Mouse (Mus musculus) cerebellum, postnatal 14 days (tissue): Measurements from ENCODE around the gene Hivep3.

ENCODE experiments used
- DNase-seq, 2 experiments: peaks; one replicate each; pipeline ENCODE4 v3.0.0; 2021; ENCODE audit warnings: mixed read lengths in 2 of 2

The Hivep3 gene

GRCm38 (mm10) chr4:119816620-119817356 is 83.2 kb downstream of the Hivep3 start:
- DNase-seq, result peak; percentile 69 to 71

DNA sequence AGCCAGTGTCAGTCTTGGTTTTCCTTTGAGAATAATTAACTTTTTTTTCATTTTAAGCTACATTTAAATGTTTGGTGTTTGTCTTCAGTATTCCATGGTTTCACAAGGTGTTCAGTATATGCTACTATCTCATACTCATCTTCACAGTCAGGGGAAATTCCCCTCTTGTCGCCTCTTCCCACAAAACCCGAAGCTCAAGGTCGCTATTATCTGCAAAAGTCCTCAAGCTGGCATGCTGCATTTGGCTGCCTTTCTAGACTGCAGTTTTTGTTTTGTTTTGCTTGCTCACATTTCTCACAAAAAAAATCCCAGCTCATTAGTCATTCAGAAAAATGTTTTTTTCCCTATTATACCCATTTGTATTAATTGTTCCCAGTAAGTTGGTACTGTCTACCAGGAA is 92.4 kb downstream of the Hivep3 start:
- no peak for DNase-seq

DNA sequence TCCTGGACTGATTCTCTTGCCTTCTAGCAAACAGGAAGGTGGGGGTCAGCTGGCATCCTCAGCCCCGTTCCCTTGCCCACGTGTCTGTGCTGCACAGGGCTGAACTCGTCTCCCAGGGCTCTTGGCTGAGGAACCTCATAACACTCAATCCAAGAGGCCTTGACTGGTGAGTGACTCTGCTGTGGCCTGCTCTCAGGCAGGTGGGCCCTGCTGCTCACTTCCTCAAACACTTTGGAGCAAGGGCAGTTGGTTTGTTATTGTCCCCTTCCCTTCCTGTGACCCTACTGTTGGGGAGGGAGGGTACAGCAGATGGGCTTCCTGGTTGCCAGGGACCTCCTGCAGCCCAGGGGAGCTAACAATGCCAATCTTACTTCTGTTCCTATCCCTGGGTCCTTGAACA is 94.8 kb downstream of the Hivep3 start:
- peak; percentile 83 to 89 for DNase-seq

DNA sequence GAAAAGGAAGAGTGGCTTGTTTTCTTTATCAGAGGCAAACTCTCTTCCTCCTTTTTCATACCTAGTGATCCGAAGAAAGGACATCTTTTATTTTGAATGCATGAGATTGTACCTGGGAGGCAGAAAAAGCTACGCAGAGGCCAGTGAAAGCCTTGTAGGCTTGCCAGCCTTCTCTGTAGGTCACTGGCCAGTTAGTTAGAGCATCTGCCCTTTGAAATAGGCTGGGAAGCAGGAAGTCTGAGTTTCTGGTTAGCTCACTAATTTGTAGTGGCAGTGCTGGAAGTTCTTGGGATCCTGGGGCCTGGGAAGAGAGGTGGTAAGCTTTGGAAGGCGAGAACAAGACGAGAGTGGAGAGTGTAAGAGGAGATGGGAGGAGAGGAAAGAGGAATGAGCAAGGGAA is 95.4 kb downstream of the Hivep3 start:
- peak; percentile 51 to 66 for DNase-seq

DNA sequence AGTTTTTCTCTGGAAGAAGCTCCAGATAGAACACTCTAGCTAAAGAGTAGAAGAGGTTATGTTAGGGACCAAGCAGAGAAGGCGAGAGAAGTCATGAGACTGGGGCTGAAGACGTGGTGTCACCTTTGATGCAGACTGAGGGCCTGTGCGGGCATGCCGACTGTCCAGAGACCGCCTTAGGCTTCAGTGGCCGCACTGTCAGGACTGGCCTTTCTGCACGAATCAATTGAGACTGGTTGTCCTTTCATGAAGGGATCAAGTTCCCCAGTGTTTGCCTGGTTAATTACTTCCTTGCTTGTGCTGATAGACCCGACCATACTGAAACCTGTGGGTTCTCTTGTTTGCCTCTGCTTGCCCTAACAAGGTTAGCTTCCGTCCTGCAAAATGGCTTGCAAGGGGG is 99.7 kb downstream of the Hivep3 start:
- no peak for DNase-seq

DNA sequence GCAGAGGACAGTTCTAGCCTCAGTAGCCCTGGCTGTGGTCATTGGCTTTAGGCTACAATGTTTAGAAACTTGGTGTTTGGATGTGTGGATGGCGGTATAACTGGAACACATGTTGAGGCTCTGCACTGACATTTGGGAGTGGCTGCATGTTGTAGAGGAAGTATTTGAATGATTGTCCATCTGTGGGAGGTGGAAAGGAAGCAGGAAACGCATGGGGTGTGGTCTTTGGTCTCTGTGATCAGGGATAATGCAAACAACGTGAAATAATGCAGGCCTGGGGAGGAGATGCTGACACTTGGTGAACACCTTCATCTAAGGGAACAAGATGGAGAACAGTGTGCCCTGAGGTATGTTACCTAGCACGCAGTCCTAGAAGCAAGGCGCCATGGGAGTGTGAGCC is 100.3 kb downstream of the Hivep3 start:
- no peak for DNase-seq

DNA sequence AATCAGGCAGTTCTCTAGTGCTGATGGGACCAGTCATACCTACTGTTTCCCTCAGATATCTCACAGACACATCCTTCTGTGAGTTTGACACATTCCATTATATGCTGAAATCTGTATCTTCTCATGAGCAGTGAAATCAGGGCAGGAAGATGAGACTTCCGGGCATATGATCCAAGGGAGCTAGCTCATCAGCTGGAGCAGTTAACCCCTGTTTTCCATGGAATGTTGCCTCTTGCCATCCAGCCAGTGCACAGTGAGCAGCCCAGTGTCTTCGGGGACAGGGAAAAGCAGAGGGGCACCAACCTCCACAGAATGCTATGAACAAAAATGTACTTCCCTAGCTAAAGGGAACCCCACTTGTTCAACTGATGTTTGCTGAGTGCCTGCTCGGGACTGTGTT is 102.6 kb downstream of the Hivep3 start:
- DNase-seq, result no peak

- no peak for DNase-seq
Observed at GRCm38 (mm10) chr4:119837505-119838065, 104.0 kb downstream of the Hivep3 start.

- DNase-seq, result no peak
Observed at GRCm38 (mm10) chr4:119838308-119838707, 104.7 kb downstream of the Hivep3 start.

DNA sequence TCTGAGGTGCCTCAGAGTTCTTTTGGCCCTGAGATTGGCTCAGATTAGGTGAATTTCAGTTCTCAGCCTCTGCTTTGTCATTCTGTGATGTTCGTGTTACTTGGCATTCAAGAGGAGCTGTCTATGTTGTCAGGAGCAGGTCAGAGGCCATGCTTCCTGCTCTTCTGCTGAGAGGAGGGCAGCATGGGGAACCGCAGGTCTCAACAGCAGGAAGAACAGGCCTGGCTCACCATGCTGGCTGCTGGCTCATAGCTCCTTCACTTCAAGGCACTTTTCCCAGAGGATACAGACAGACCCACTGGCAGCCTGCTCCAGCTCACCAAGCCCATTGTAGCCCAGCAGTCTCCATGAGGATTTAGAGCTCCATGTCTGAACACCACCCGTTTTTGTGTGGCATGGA is 109.7 kb downstream of the Hivep3 start:
- no peak for DNase-seq

DNA sequence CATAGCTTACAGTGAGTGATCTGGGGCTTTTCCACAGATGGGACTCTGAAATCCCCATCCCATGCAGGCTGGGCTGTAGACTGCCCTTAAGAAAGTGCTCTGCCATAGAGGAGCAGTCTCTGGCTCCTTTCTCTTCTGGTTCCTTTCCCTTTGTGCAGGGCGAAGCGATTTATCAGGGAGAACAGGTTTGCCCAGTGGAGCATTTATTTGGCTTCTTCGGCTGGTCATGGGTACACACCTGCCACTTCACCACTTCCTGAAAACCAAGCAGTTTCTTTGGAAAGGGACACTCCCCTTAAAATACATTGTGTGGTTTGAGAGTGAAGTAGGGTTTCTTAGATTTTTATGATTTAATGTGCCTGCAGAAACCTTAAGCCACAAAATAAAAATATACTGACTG is 110.7 kb downstream of the Hivep3 start:
- DNase-seq, result no peak

DNA sequence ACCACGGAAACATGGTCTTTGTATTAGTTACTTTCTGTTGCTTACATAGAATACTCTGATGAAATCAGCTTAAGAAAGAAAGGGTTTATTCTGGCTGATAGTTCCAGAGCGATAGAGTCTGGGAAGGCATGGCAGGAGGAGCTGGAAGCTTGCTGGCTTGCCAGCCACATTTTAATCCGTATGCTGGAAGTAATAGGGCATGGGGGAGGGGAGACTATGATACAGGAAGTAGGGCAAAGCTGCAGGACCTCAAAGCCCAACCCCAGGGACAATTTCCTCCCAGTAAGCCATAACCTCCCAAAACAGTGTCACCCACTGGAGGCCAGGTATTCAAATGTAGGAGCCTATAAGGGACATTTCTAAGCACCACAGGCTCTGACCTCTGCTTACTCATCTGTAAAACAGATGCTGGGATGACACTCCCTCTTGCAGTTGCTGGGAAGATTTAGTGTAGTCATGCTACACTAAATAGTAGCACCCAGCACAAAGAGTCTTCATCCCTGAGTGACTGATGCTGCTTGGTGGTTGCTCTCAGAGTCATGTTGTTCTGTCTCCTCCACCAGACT is 112.1 kb downstream of the Hivep3 start:
- DNase-seq, result no peak

DNA sequence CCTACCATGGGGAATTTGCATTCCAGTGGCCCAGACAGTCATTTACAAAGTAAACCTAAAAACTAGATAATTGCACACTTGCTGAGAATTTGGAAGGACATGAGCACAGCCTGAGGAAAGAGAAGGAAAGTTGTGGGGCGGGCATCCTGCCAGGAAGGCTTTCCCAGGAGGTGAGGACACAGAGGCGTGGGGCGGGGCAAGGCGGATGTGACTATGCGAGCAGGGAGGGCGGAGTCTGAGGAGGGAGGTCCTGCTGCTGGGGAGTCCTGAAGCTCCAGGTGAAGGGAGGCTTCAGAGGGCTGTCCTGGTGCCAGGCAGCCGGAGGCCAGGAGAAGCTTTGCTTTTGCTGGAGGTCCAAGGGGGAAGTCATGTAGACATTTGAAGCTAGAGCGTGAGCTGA is 118.9 kb downstream of the Hivep3 start:
- peak in 1 of 2 experiments; percentile 50 for DNase-seq

DNA sequence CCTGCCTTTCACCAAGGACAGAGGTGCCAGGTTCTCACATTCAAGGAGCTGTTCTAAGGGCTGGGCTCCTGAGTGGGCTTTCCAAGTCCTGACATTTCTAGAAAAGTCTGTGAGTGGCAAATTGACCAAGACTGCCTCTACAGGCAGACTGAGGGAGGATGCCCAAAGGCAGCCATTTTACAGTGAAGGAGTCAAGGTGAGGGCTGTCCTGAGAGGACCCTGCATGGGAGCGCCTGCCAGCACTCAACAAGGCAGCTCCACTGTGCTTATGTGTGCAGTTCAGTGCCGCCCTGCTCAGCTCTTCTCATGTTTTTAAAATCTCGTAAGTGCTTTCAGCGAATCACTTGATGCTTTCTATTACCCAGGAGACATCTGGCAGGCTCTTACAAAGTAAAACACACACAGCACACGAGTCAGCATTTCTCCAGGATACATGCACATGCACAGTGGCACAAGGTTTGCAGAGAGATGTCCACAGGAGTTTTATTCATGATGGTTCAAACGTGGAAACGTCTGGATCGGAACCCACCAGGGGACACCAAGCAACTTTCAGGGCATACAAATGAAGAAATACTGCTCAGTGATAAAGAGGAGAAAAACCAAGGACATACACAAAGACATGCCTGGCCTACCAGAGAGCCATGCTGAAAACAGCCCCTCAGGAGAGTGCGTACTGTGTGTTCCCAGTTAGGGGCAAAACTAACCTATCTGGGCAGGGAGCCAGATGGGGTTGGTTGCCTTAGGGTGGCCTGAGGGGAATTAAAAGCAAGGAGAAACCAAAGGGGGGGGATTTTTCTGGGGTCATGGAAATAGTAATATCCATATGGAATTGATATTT is 120.9 kb downstream of the Hivep3 start:
- no peak for DNase-seq

- DNase-seq, result peak; percentile 54 to 65
Observed at GRCm38 (mm10) chr4:119859454-119859853, 125.9 kb downstream of the Hivep3 start.

GRCm38 (mm10) chr4:119861001-119861400 is 127.4 kb downstream of the Hivep3 start:
- peak; percentile 59 to 69 for DNase-seq

DNA sequence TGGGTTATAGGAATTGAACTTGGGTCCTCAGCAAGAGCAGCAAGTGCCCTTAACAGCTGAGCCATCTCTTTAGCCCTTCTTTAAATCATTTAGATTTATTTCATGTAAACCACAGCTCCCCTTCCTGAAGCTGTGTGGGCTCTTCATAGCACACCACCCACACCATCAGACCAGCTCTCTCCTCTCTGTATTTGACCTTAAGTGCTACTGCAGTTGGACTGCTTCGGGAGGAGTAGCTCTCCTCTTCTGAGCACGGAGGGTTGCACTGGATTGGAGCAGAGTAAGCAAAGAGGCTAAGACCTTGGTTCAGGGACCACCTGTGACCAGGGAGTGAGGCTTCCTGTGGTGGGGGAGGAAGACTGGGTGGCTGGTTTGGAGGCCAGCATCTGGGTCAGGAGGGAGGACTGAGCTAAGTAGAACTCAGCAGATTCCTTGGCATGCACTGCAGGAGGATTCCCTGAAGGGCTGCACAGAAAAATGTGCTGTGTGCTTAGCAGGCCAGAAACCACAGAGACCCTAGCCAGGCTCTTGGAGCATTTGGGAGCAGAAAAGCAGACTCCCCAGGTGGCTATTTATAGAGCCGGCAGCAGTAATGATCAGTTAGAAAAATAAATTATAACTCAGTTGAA is 132.4 kb downstream of the Hivep3 start:
- DNase-seq, result peak in 1 of 2 experiments; percentile 44

DNA sequence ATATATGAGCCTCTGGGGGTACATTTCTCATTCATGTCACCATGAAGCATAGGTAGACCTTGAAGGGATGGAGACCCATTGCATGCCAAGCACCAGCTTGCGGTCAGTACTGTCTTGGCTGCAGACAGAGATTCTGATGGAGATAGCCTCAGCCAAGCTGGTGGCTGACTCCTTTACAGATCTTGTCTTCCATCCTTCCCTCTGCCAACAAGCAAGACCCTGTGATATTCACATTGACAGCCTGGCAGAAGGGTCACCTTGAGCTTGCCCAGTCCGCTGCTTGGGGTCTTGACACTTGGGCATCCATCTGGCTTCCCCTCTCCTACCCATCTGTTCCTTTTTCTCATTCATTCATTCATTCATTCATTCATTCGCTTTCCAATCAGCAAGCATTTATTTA is 133.5 kb downstream of the Hivep3 start:
- DNase-seq, result peak; percentile 82 to 84

GRCm38 (mm10) chr4:119870411-119870810 is 136.8 kb downstream of the Hivep3 start:
- DNase-seq, result peak; percentile 77 to 82

DNA sequence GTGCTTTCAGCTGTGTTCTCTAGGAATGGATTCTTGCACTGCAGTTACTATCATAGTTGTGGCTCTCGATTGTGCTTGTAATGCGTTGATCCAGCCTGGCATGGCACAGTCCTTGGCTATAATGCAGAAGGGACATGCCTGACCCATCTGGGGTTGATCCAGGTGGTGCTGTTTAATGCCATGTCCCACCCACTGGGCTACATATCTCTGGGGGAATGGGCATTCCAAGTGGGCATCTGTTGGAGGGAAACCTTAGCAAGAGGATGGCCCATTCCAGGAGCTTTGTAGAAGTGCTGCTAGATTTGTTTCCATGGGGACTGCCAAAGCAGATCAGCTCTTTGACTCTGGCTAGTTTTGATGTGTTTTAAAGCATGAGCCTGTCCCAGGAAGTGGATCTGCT is 137.9 kb downstream of the Hivep3 start:
- peak; percentile 90 to 92 for DNase-seq

GRCm38 (mm10) chr4:119871861-119872582 is 138.4 kb downstream of the Hivep3 start:
- peak; percentile 74 to 80 for DNase-seq

- no peak for DNase-seq
Observed at GRCm38 (mm10) chr4:119873935-119874334, 140.4 kb downstream of the Hivep3 start.
